Mouse (Mus musculus): ENCODE measurements around the gene Sh2d6.

- TF ChIP-seq CTCF (IDR thresholded peaks at IDR 0.05; ENCODE audit: insufficient read depth, low read depth, low read length) = no peak
- TF ChIP-seq POLR2A (IDR thresholded peaks at IDR 0.05; ENCODE audit: insufficient read depth, low read depth, low read length) = no peak
Measured at GRCm38 (mm10) chr6:72488850-72489249, 32.7 kb downstream of the Sh2d6 start.

Data from olfactory bulb, adult 2 months (tissue).